Mouse (Mus musculus) testis, adult 2 months (tissue): ENCODE data around the gene Fgl2.

Source experiments
- CTCF ChIP-seq: fragments of 200-500 bp; IDR thresholded peaks from 2 replicates; pipeline ENCODE4 v1.5.1; 2012; ENCODE audit warnings: low read depth, mild to moderate bottlenecking, inconsistent platforms, low read length, moderate library complexity; ENCODE audit not compliant: control insufficient read depth, insufficient read depth, insufficient replicate concordance
- POLR2A ChIP-seq: fragments of 200-500 bp; IDR thresholded peaks from 2 replicates; pipeline ENCODE4 v1.6.1; 2012; ENCODE audit warnings: low read depth, mild to moderate bottlenecking, inconsistent platforms, low read length, moderate library complexity; ENCODE audit not compliant: control insufficient read depth

DNA sequence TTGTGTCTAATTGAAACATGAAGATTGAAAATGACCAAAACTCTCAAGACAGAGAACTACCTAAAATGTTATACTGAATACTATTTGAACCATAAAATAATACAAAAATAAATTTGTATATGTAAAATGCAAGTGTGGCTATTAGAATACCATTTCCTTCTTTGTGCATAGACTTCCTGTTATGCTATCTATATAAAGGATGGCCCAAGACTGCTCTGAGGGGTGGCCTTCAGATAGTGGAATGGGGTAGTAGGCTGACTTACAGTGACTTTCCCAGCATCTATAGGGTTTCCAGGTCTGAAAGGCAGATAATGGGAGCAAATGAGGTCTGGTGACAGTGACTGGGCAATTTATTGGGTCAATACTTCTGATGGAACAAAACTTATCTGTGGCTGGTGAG lies 14.9 kb downstream of the Fgl2 start:
- no peak for TF ChIP-seq CTCF
- no peak for TF ChIP-seq POLR2A
